Mouse (Mus musculus): Measurements from ENCODE around the gene Rsf1. TPM values are rescaled to one million over a fixed set of nuclear protein-coding genes. Genes with fewer than 3 reads are reported as not detected.
A peak's percentile ranks its signal among the peaks of the same experiment; 100 is the strongest.

Gene Rsf1
- total and polyA plus RNA-seq, 3 experiments, result 5.9 to 21.8 (median 11.9) TPM

DNA sequence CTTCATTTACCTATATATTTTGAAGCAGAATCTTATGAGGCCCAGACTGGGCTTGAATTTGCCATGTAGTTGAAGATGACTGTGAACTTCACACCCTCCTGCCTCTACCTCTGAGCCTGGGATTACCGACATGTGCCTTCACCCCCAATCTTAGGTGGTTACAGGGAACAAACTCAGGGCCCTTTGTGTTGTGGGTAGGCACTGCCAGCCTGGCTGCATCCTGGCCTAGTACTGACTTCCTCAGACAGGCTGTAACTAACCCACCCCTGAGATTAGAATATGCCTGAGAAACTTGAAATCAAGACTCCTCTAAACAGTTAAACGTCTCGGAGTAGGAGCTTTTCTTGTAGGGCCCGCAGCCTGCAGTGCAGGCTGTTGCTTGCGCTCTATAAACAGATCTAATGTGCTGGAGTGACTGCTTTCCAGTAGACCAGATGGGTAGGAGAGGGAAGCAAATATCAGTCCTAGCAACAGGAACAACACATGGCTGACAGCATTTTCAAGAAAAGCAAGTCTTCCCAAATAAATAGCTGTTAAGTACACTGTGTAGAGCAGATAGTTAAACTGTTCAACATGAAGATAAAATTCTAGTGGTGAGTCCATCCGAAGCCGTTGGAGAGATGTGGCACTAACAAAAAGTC is 142.7 kb downstream of the Rsf1 start:
- DNase-seq (ENCODE audit: extremely low read depth), result no peak

DNA sequence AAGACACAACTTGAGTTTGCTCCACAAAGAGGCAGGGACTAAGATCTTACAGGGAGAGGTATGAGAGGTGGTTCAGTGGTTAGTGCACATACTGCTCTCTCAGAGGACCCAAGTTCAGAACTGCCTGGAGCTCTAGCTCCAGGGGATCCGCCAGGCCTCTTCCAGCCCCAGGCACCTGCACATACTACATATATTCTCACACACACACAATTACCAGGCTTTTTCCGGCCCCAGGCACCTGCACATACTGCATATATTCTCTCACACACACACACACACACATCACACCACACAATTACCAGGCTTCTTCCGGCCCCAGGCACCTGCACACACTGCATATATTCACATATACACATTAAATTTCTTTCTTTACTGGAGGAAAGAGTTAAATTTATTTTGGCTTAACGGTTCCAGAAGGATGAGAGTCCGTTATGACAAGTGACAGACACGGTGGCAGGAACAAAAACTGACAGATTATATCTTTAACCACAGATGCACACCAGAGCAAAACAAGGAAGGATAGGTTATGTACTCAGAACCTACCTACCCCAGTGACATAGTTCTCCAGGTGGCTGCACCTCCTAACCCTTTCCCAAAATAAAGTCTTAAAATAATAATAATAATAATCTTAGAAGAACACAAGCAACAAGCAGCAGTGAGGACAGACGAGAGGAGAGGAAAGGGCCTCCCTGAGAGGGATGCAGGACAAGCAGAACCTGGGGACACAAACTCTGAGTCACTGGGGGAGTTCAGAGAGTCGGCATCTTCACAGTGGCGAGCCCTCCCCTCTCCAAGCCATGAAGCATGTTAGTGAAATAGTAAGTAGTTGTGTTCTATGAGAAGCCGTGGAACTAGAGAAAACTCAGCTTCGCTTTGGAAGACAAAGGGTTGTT is 144.2 kb downstream of the Rsf1 start:
- H3K9ac ChIP-seq (ENCODE audit: insufficient read depth, low read depth), result no peak overlapping the region
- H3K79me2 ChIP-seq (replicated peaks; ENCODE audit: control insufficient read depth, extremely low read depth, insufficient read depth, poor library complexity, severe bottlenecking), result no peaks in the 10 kb centered on the region
- no peak overlapping the region for H3K27ac ChIP-seq (ENCODE audit: insufficient read depth, low read depth)
- no peak overlapping the region for H3K4me3 ChIP-seq (replicated peaks in 1 of 3; ENCODE audit: low read depth in 2 of 3, low read length in 2 of 3, poor library complexity in 1 of 3)
- H3K4me2 ChIP-seq (ENCODE audit: insufficient read depth, low read depth, poor library complexity, severe bottlenecking), result no peak overlapping the region
- dilution Hi-C loops (cut with MboI; ENCODE audit: extremely low pct_ligation_motif_present, extremely low pct_unique_long_range_greater_than_20kb, low sequenced_read_pairs) (no loop called here), in situ Hi-C loops (cut with MboI; ENCODE audit: low pct_ligation_motif_present, low pct_unique_long_range_greater_than_20kb, low sequenced_read_pairs) (no loop called here)
- no peaks in the 10 kb centered on the region for H3K4me1 ChIP-seq (ENCODE audit: control insufficient read depth in 1 of 2, insufficient read depth in 2 of 2)
- no peak for DNase-seq (ENCODE audit: extremely low read depth)
- TF ChIP-seq ELF1 (IDR thresholded peaks at IDR 0.05; ENCODE audit: low read depth, low read length) (no peak), POLR2AphosphoS2 (IDR thresholded peaks at IDR 0.05; ENCODE audit: low read depth, low read length) (0 out of 2 replicates have a peak, but pooled peaks have one; percentile 48)
- H3K9me3 ChIP-seq (replicated peaks; ENCODE audit: low read length), result no peaks in the 10 kb centered on the region
- H3K36me3 ChIP-seq (replicated peaks in 1 of 2; ENCODE audit: control insufficient read depth in 1 of 2, insufficient read depth in 1 of 2, low read length in 1 of 2), result peaks cover 12 to 80% of the 10 kb centered on the region in 2 experiments
- H3K27me3 ChIP-seq (replicated peaks), result no peaks in the 10 kb centered on the region

More for the DNA sequence above, 142.7 kb downstream of the Rsf1 start:
- in situ Hi-C loops (cut with MboI; ENCODE audit: low pct_ligation_motif_present, low pct_unique_long_range_greater_than_20kb, low sequenced_read_pairs), result no loop called here
- H3K27ac ChIP-seq (ENCODE audit: insufficient read depth, low read depth), result no peak overlapping the region
- dilution Hi-C loops (cut with MboI; ENCODE audit: extremely low pct_ligation_motif_present, extremely low pct_unique_long_range_greater_than_20kb, low sequenced_read_pairs), result no loop called here
- no peaks in the 10 kb centered on the region for H3K79me2 ChIP-seq (replicated peaks; ENCODE audit: control insufficient read depth, extremely low read depth, insufficient read depth, poor library complexity, severe bottlenecking)
- H3K36me3 ChIP-seq (replicated peaks in 1 of 2; ENCODE audit: control insufficient read depth in 1 of 2, insufficient read depth in 1 of 2, low read length in 1 of 2), result peaks cover 25 to 88% of the 10 kb centered on the region in 2 experiments
- H3K9me3 ChIP-seq (replicated peaks; ENCODE audit: low read length), result no peaks in the 10 kb centered on the region
- H3K27me3 ChIP-seq (replicated peaks), result no peaks in the 10 kb centered on the region
- H3K9ac ChIP-seq (ENCODE audit: insufficient read depth, low read depth), result no peak overlapping the region
- TF ChIP-seq NELFE (IDR thresholded peaks at IDR 0.05; ENCODE audit: low read depth, low read length) (no peak), GABPA (IDR thresholded peaks at IDR 0.05; ENCODE audit: insufficient replicate concordance, low read depth, low read length) (no peak), E2F4 (IDR thresholded peaks at IDR 0.05; ENCODE audit: insufficient replicate concordance, low read depth, low read length) (no peak), NRF1 (IDR thresholded peaks at IDR 0.05; ENCODE audit: low read depth, low read length) (no peak), CHD2 (IDR thresholded peaks at IDR 0.05; ENCODE audit: low read length) (no peak)
- no peak overlapping the region for H3K4me3 ChIP-seq (replicated peaks in 1 of 3; ENCODE audit: low read depth in 2 of 3, low read length in 2 of 3, poor library complexity in 1 of 3)
- no peak overlapping the region for H3K4me2 ChIP-seq (ENCODE audit: insufficient read depth, low read depth, poor library complexity, severe bottlenecking)
- H3K4me1 ChIP-seq (ENCODE audit: control insufficient read depth in 1 of 2, insufficient read depth in 2 of 2), result no peaks in the 10 kb centered on the region

DNA sequence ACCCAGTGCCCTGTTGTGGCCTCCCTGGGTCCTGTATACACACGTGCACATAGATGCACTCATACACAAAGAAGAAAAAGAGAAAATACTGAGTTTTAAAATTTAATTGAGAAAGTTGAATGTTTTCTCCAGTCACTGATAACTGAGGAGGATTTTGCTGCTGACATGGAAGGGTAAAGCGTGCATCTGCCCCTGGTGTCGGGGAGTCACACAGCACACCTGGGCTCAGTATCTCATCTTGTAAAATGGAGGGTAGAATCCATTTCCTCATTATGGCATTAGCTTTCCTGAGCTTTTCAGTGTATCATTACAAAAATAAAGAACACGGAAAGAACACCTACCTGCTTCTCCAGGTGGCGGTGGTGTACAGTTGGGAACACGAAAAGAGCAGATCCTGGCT is 145.7 kb downstream of the Rsf1 start:
- Histone ChIP-seq H3K4me3 (replicated peaks in 1 of 3; ENCODE audit: low read depth in 2 of 3, low read length in 2 of 3, poor library complexity in 1 of 3) (no peak overlapping the region), H3K4me2 (ENCODE audit: insufficient read depth, low read depth, poor library complexity, severe bottlenecking) (no peak overlapping the region), H3K9ac (ENCODE audit: insufficient read depth, low read depth) (no peak overlapping the region), H3K27ac (ENCODE audit: insufficient read depth, low read depth) (no peak overlapping the region), H3K4me1 (ENCODE audit: control insufficient read depth in 1 of 2, insufficient read depth in 2 of 2) (no peaks in the 10 kb centered on the region), H3K27me3 (replicated peaks) (no peaks in the 10 kb centered on the region), H3K36me3 (replicated peaks in 1 of 2; ENCODE audit: control insufficient read depth in 1 of 2, insufficient read depth in 1 of 2, low read length in 1 of 2) (peaks cover 4 to 78% of the 10 kb centered on the region in 2 experiments), H3K9me3 (replicated peaks; ENCODE audit: low read length) (no peaks in the 10 kb centered on the region), H3K79me2 (replicated peaks; ENCODE audit: control insufficient read depth, extremely low read depth, insufficient read depth, poor library complexity, severe bottlenecking) (no peaks in the 10 kb centered on the region)
- TF ChIP-seq KAT2A (IDR thresholded peaks at IDR 0.05; ENCODE audit: insufficient replicate concordance, low read length), result no peak
- TF ChIP-seq ZMIZ1 (IDR thresholded peaks at IDR 0.05; ENCODE audit: low read depth, low read length), result no peak
- no peak for TF ChIP-seq ZC3H11A (IDR thresholded peaks at IDR 0.05; ENCODE audit: low read depth, low read length)
- TF ChIP-seq JUN (IDR thresholded peaks at IDR 0.05; ENCODE audit: insufficient read depth, low read depth, low read length), result no peak
- no peak for TF ChIP-seq ETS1 (conservative IDR thresholded peaks at IDR 0.05; ENCODE audit: low read depth, low read length)
- TF ChIP-seq MAX (IDR thresholded peaks at IDR 0.05; ENCODE audit: low read length), result no peak
- TF ChIP-seq USF2 (conservative IDR thresholded peaks at IDR 0.05; ENCODE audit: low read depth, low read length), result no peak
- TF ChIP-seq POLR2AphosphoS2 (IDR thresholded peaks at IDR 0.05; ENCODE audit: low read depth, low read length), result no peak
- no peak for TF ChIP-seq EP300 (IDR thresholded peaks at IDR 0.05; ENCODE audit: low read length)
- no peak for TF ChIP-seq IRF4 (IDR thresholded peaks at IDR 0.05; ENCODE audit: low read depth, low read length)
- no peak for TF ChIP-seq SMC3 (IDR thresholded peaks at IDR 0.05; ENCODE audit: low read depth, low read length)
- no peak for TF ChIP-seq MAZ (IDR thresholded peaks at IDR 0.05; ENCODE audit: low read depth, low read length)
- TF ChIP-seq PAX5 (IDR thresholded peaks at IDR 0.05; ENCODE audit: low read length), result no peak
- TF ChIP-seq POLR2A (IDR thresholded peaks at IDR 0.05; ENCODE audit: low read depth, low read length), result no peak
- TF ChIP-seq RCOR1 (conservative IDR thresholded peaks at IDR 0.05; ENCODE audit: low read depth, low read length), result no peak
- TF ChIP-seq MXI1 (IDR thresholded peaks at IDR 0.05; ENCODE audit: low read depth, low read length), result no peak
- TF ChIP-seq ZNF384 (IDR thresholded peaks at IDR 0.05; ENCODE audit: low read depth, low read length), result no peak
- DNase-seq (ENCODE audit: extremely low read depth), result no peak
- dilution Hi-C loops (cut with MboI; ENCODE audit: extremely low pct_ligation_motif_present, extremely low pct_unique_long_range_greater_than_20kb, low sequenced_read_pairs), result no loop called here
- in situ Hi-C loops (cut with MboI; ENCODE audit: low pct_ligation_motif_present, low pct_unique_long_range_greater_than_20kb, low sequenced_read_pairs), result no loop called here
